Mouse (Mus musculus): Measurements from ENCODE around the gene Gm17416. TPM values are rescaled to one million over a fixed set of nuclear protein-coding genes. Genes with fewer than 3 reads are reported as not detected.

The Gm17416 gene
- total RNA-seq (2021): not detected
- long read RNA-seq, experiment 1: 0 reads
- long read RNA-seq, experiment 2: 0 reads

GRCm38 (mm10) chr2:152569038-152569437 lies at the start of gene Gm17416:
Gene Gm17416 (plus strand): TSS chr2:152569338.
- DNase-seq: no peak

GRCm38 (mm10) chr2:152539944-152540710 lies 29.0 kb upstream of the Gm17416 start, which contains the start of gene Defb29:
Gene Defb29 (minus strand): TSS chr2:152540098.
- DNase-seq: no peak

- DNase-seq: no peak
These were observed 27.2 kb upstream of the Gm17416 start for GRCm38 (mm10) chr2:152541979-152542378.

GRCm38 (mm10) chr2:152542897-152543296 lies 26.2 kb upstream of the Gm17416 start:
- DNase-seq: no peak

- DNase-seq: no peak
These were observed 25.7 kb upstream of the Gm17416 start for GRCm38 (mm10) chr2:152543478-152543877.

GRCm38 (mm10) chr2:152544691-152545090 lies 24.4 kb upstream of the Gm17416 start:
- peak; percentile 62 for DNase-seq

GRCm38 (mm10) chr2:152548124-152548523 lies 21.0 kb upstream of the Gm17416 start:
- DNase-seq: no peak

- DNase-seq: peak; percentile 81
These were observed 15.2 kb upstream of the Gm17416 start for GRCm38 (mm10) chr2:152553774-152554423.

- DNase-seq: no peak
These were observed 12.5 kb upstream of the Gm17416 start for GRCm38 (mm10) chr2:152556655-152557054.

GRCm38 (mm10) chr2:152569881-152570280 lies 743 bp downstream of the Gm17416 start:
- no peak for DNase-seq

- DNase-seq: no peak
These were observed 1.2 kb downstream of the Gm17416 start for GRCm38 (mm10) chr2:152570313-152570712.

- peak; percentile 24 for DNase-seq
These were observed 3.1 kb downstream of the Gm17416 start, which contains the start of gene Defb21 for GRCm38 (mm10) chr2:152572114-152572794. Gene Defb21 (plus strand): TSS chr2:152572744.

GRCm38 (mm10) chr2:152573484-152573883 lies 4.3 kb downstream of the Gm17416 start:
- DNase-seq: no peak

GRCm38 (mm10) chr2:152580107-152580506 lies 11.0 kb downstream of the Gm17416 start, which contains the start of gene Defb19:
Gene Defb19 (minus strand): TSS chr2:152580312.
- DNase-seq: peak; percentile 26

- no peak for DNase-seq
These were observed 11.5 kb downstream of the Gm17416 start for GRCm38 (mm10) chr2:152580612-152581011.

GRCm38 (mm10) chr2:152586926-152587560 lies 17.9 kb downstream of the Gm17416 start:
- peak; percentile 51 for DNase-seq

- no peak for DNase-seq
These were observed 19.3 kb downstream of the Gm17416 start for GRCm38 (mm10) chr2:152588450-152588849.

- DNase-seq: no peak
These were observed 19.9 kb downstream of the Gm17416 start for GRCm38 (mm10) chr2:152589021-152589420.

- no peak for DNase-seq
These were observed 30.2 kb downstream of the Gm17416 start, which contains the start of gene Defb45 for GRCm38 (mm10) chr2:152599299-152599698. Gene Defb45 (minus strand): TSS chr2:152599399.

- no peak for DNase-seq
These were observed 30.9 kb downstream of the Gm17416 start for GRCm38 (mm10) chr2:152600076-152600475.

- no peak for DNase-seq
These were observed 32.3 kb downstream of the Gm17416 start for GRCm38 (mm10) chr2:152601275-152601960.

Data from adrenal gland, postnatal 10 days (tissue).